Mouse (Mus musculus): ENCODE measurements at regions not wholly inside any gene's neighbourhood (a gene's known extent, or its start where the extent isn't known, plus 50 kb on each side); places are given as distances from the start of the nearest gene placed in this dataset.

GRCm38 (mm10) chr13:71612393-71613179, 350.9 kb downstream of the Irx1 start:
- Histone ChIP-seq H3K4me3 (ENCODE audit: low read depth, low read length) (no peak overlapping the region), H3K4me1 (ENCODE audit: control insufficient read depth, low read depth, low read length) (no peaks in the 10 kb centered on the region), H3K27me3 (ENCODE audit: control insufficient read depth, insufficient read depth, low read depth, low read length) (no peaks in the 10 kb centered on the region), H3K9me3 (replicated peaks; ENCODE audit: control insufficient read depth, low read length) (no peaks in the 10 kb centered on the region), H3K27ac (ENCODE audit: low read length) (no peak overlapping the region), H3K9ac (ENCODE audit: low read depth, low read length) (no peak overlapping the region), H3K4me2 (ENCODE audit: low read depth, low read length) (no peak overlapping the region), H3K36me3 (ENCODE audit: control insufficient read depth, insufficient read depth) (no peaks in the 10 kb centered on the region)
- ATAC-seq (ENCODE audit: low read depth), result no peak
- 56% methylated on average over 7 of the region's 7 CpGs for WGBS (ENCODE audit: insufficient replicate concordance)

- no peak for ATAC-seq (ENCODE audit: low read depth)
- Histone ChIP-seq H3K4me1 (ENCODE audit: control insufficient read depth, low read depth, low read length) (no peaks in the 10 kb centered on the region), H3K36me3 (ENCODE audit: control insufficient read depth, insufficient read depth) (no peaks in the 10 kb centered on the region), H3K4me3 (ENCODE audit: low read depth, low read length) (no peak overlapping the region), H3K27ac (ENCODE audit: low read length) (no peak overlapping the region), H3K4me2 (ENCODE audit: low read depth, low read length) (no peak overlapping the region), H3K27me3 (ENCODE audit: control insufficient read depth, insufficient read depth, low read depth, low read length) (no peaks in the 10 kb centered on the region), H3K9ac (ENCODE audit: low read depth, low read length) (no peak overlapping the region), H3K9me3 (replicated peaks; ENCODE audit: control insufficient read depth, low read length) (no peaks in the 10 kb centered on the region; the same call in 1 of the 2 replicates)
- 41% methylated on average over 4 of the region's 4 CpGs for WGBS (ENCODE audit: insufficient replicate concordance)
Measured at GRCm38 (mm10) chr13:71582486-71582885, 381.0 kb downstream of the Irx1 start.

GRCm38 (mm10) chr13:71565895-71566294, 397.6 kb downstream of the Irx1 start:
- Histone ChIP-seq H3K4me3 (ENCODE audit: low read depth, low read length) (no peak overlapping the region), H3K4me2 (ENCODE audit: low read depth, low read length) (no peak overlapping the region), H3K4me1 (ENCODE audit: control insufficient read depth, low read depth, low read length) (no peaks in the 10 kb centered on the region), H3K36me3 (ENCODE audit: control insufficient read depth, insufficient read depth) (no peaks in the 10 kb centered on the region), H3K9ac (ENCODE audit: low read depth, low read length) (no peak overlapping the region), H3K9me3 (replicated peaks; ENCODE audit: control insufficient read depth, low read length) (no peaks in the 10 kb centered on the region), H3K27ac (ENCODE audit: low read length) (no peak overlapping the region), H3K27me3 (ENCODE audit: control insufficient read depth, insufficient read depth, low read depth, low read length) (no peaks in the 10 kb centered on the region)
- WGBS (ENCODE audit: insufficient replicate concordance), result 55% methylated on average over 6 of the region's 6 CpGs
- no peak for ATAC-seq (ENCODE audit: low read depth)

GRCm38 (mm10) chr13:71565388-71565787, 398.1 kb downstream of the Irx1 start:
- H3K9me3 ChIP-seq (replicated peaks; ENCODE audit: control insufficient read depth, low read length), result no peaks in the 10 kb centered on the region
- H3K4me1 ChIP-seq (ENCODE audit: control insufficient read depth, low read depth, low read length), result no peaks in the 10 kb centered on the region
- no peaks in the 10 kb centered on the region for H3K27me3 ChIP-seq (ENCODE audit: control insufficient read depth, insufficient read depth, low read depth, low read length)
- no peak overlapping the region for H3K4me3 ChIP-seq (ENCODE audit: low read depth, low read length)
- 70% methylated on average over 7 of the region's 7 CpGs for WGBS (ENCODE audit: insufficient replicate concordance)
- no peaks in the 10 kb centered on the region for H3K36me3 ChIP-seq (ENCODE audit: control insufficient read depth, insufficient read depth)
- no peak overlapping the region for H3K9ac ChIP-seq (ENCODE audit: low read depth, low read length)
- no peak overlapping the region for H3K27ac ChIP-seq (ENCODE audit: low read length)
- no peak for ATAC-seq (ENCODE audit: low read depth)
- H3K4me2 ChIP-seq (ENCODE audit: low read depth, low read length), result no peak overlapping the region

GRCm38 (mm10) chr13:71558477-71559215, 404.9 kb downstream of the Irx1 start:
- Histone ChIP-seq H3K4me3 (ENCODE audit: low read depth, low read length) (no peak overlapping the region), H3K27me3 (ENCODE audit: control insufficient read depth, insufficient read depth, low read depth, low read length) (no peaks in the 10 kb centered on the region)

GRCm38 (mm10) chr13:71555471-71555870, 408.1 kb downstream of the Irx1 start:
- Histone ChIP-seq H3K9ac (ENCODE audit: low read depth, low read length) (no peak overlapping the region), H3K4me1 (ENCODE audit: control insufficient read depth, low read depth, low read length) (no peaks in the 10 kb centered on the region), H3K4me3 (ENCODE audit: low read depth, low read length) (no peak overlapping the region), H3K9me3 (replicated peaks; ENCODE audit: control insufficient read depth, low read length) (no peaks in the 10 kb centered on the region), H3K27ac (ENCODE audit: low read length) (no peak overlapping the region), H3K27me3 (ENCODE audit: control insufficient read depth, insufficient read depth, low read depth, low read length) (no peaks in the 10 kb centered on the region), H3K4me2 (ENCODE audit: low read depth, low read length) (no peak overlapping the region), H3K36me3 (ENCODE audit: control insufficient read depth, insufficient read depth) (no peaks in the 10 kb centered on the region)
- no peak for ATAC-seq (ENCODE audit: low read depth)
- 75% methylated on average over 6 of the region's 6 CpGs for WGBS (ENCODE audit: insufficient replicate concordance)

More at GRCm38 (mm10) chr13:71558477-71559215, 404.9 kb downstream of the Irx1 start:
- Histone ChIP-seq H3K36me3 (ENCODE audit: control insufficient read depth, insufficient read depth) (no peaks in the 10 kb centered on the region), H3K9ac (ENCODE audit: low read depth, low read length) (no peak overlapping the region), H3K4me2 (ENCODE audit: low read depth, low read length) (no peak overlapping the region), H3K9me3 (replicated peaks; ENCODE audit: control insufficient read depth, low read length) (no peaks in the 10 kb centered on the region), H3K4me1 (ENCODE audit: control insufficient read depth, low read depth, low read length) (no peaks in the 10 kb centered on the region), H3K27ac (ENCODE audit: low read length) (no peak overlapping the region)
- ATAC-seq (ENCODE audit: low read depth), result no peak
- 73% methylated on average over 14 of the region's 14 CpGs for WGBS (ENCODE audit: insufficient replicate concordance)

GRCm38 (mm10) chr13:71550109-71550508, 413.4 kb downstream of the Irx1 start:
- Histone ChIP-seq H3K36me3 (ENCODE audit: control insufficient read depth, insufficient read depth) (no peaks in the 10 kb centered on the region), H3K27ac (ENCODE audit: low read length) (no peak overlapping the region), H3K4me1 (ENCODE audit: control insufficient read depth, low read depth, low read length) (no peaks in the 10 kb centered on the region), H3K4me3 (ENCODE audit: low read depth, low read length) (no peak overlapping the region), H3K27me3 (ENCODE audit: control insufficient read depth, insufficient read depth, low read depth, low read length) (no peaks in the 10 kb centered on the region), H3K4me2 (ENCODE audit: low read depth, low read length) (no peak overlapping the region), H3K9ac (ENCODE audit: low read depth, low read length) (no peak overlapping the region), H3K9me3 (replicated peaks; ENCODE audit: control insufficient read depth, low read length) (no peaks in the 10 kb centered on the region)
- WGBS (ENCODE audit: insufficient replicate concordance), result 30% methylated on average over 1 of the region's 1 CpGs
- no peak for ATAC-seq (ENCODE audit: low read depth)

- Histone ChIP-seq H3K36me3 (ENCODE audit: control insufficient read depth, insufficient read depth) (no peaks in the 10 kb centered on the region), H3K27me3 (ENCODE audit: control insufficient read depth, insufficient read depth, low read depth, low read length) (no peaks in the 10 kb centered on the region), H3K9ac (ENCODE audit: low read depth, low read length) (no peak overlapping the region), H3K27ac (ENCODE audit: low read length) (no peak overlapping the region), H3K9me3 (replicated peaks; ENCODE audit: control insufficient read depth, low read length) (no peaks in the 10 kb centered on the region), H3K4me2 (ENCODE audit: low read depth, low read length) (no peak overlapping the region), H3K4me3 (ENCODE audit: low read depth, low read length) (no peak overlapping the region), H3K4me1 (ENCODE audit: control insufficient read depth, low read depth, low read length) (no peaks in the 10 kb centered on the region)
- ATAC-seq (ENCODE audit: low read depth), result no peak
- WGBS (ENCODE audit: insufficient replicate concordance), result 64% methylated on average over 10 of the region's 10 CpGs
Measured at GRCm38 (mm10) chr13:71549206-71549831, 414.2 kb downstream of the Irx1 start.

GRCm38 (mm10) chr13:71538226-71538625, 425.3 kb downstream of the Irx1 start:
- no peak overlapping the region for H3K27ac ChIP-seq (ENCODE audit: low read length)
- H3K4me1 ChIP-seq (ENCODE audit: control insufficient read depth, low read depth, low read length), result no peaks in the 10 kb centered on the region
- H3K4me2 ChIP-seq (ENCODE audit: low read depth, low read length), result no peak overlapping the region
- ATAC-seq (ENCODE audit: low read depth), result no peak
- H3K9me3 ChIP-seq (replicated peaks; ENCODE audit: control insufficient read depth, low read length), result no peaks in the 10 kb centered on the region
- no peak overlapping the region for H3K9ac ChIP-seq (ENCODE audit: low read depth, low read length)
- H3K36me3 ChIP-seq (ENCODE audit: control insufficient read depth, insufficient read depth), result no peaks in the 10 kb centered on the region
- H3K27me3 ChIP-seq (ENCODE audit: control insufficient read depth, insufficient read depth, low read depth, low read length), result no peaks in the 10 kb centered on the region
- WGBS (ENCODE audit: insufficient replicate concordance), result 43% methylated on average over 4 of the region's 4 CpGs
- no peak overlapping the region for H3K4me3 ChIP-seq (ENCODE audit: low read depth, low read length)
